Mouse (Mus musculus) myocyte (in vitro differentiated cells): ENCODE measurements at regions not wholly inside any gene's neighbourhood (a gene's known extent, or its start where the extent isn't known, plus 50 kb on each side); places are given as distances from the start of the nearest gene placed in this dataset.

Source experiments
- H3K27me3 ChIP-seq: one replicate; pipeline ENCODE4 v1.6.1; 2011; ENCODE audit not compliant: control insufficient read depth, insufficient read depth, insufficient read length
- H3K36me3 ChIP-seq: one replicate; pipeline ENCODE4 v1.6.1; 2011; ENCODE audit not compliant: control insufficient read depth, insufficient read depth
- H3K4me2 ChIP-seq: one replicate; pipeline ENCODE4 v1.6.1; 2011; ENCODE audit warnings: low read depth, control low read depth
- H3K4me3 ChIP-seq: one replicate; pipeline ENCODE4 v1.5.1; 2011; ENCODE audit warnings: mild to moderate bottlenecking, control low read depth, moderate library complexity
- H3K79me2 ChIP-seq: one replicate; pipeline ENCODE4 v1.6.1; 2011; ENCODE audit not compliant: control insufficient read depth, insufficient read depth
- H3ac ChIP-seq: one replicate; pipeline ENCODE4 v1.6.1; 2011; ENCODE audit not compliant: control insufficient read depth, insufficient read length
- CEBPB ChIP-seq: IDR thresholded peaks from 2 replicates; pipeline ENCODE4 v1.6.1; 2011; ENCODE audit warnings: mild to moderate bottlenecking, moderate library complexity; ENCODE audit not compliant: poor library complexity, insufficient read depth, severe bottlenecking
- E2F4 ChIP-seq: IDR thresholded peaks from one replicate; pipeline ENCODE4 v1.6.1; 2011; ENCODE audit warnings: mild to moderate bottlenecking, control low read depth, moderate library complexity; ENCODE audit not compliant: insufficient read depth
- MAX ChIP-seq: IDR thresholded peaks from one replicate; pipeline ENCODE4 v1.6.1; 2011; ENCODE audit warnings: low read depth, mild to moderate bottlenecking, control low read depth
- MYOD1 ChIP-seq, 3 experiments: IDR thresholded peaks; one replicate each; pipeline ENCODE4 v1.6.1; 2011; ENCODE audit warnings: control low read depth in 2 of 3, low read depth in 2 of 3, mild to moderate bottlenecking in 2 of 3, moderate library complexity in 1 of 3; ENCODE audit not compliant: insufficient read length in 2 of 3, control insufficient read depth in 1 of 3
- MYOG ChIP-seq, 3 experiments: IDR thresholded peaks; one replicate each; pipeline ENCODE4 v1.6.1; 2011; ENCODE audit warnings: control low read depth in 2 of 3, low read depth in 2 of 3, mild to moderate bottlenecking in 2 of 3; ENCODE audit not compliant: insufficient read length in 2 of 3, control insufficient read depth in 1 of 3, insufficient read depth in 1 of 3
- POLR2A ChIP-seq: IDR thresholded peaks from one replicate; pipeline ENCODE4 v1.6.1; 2011; ENCODE audit warnings: low read depth, mild to moderate bottlenecking, control low read depth, moderate library complexity; ENCODE audit not compliant: insufficient read length
- POLR2AphosphoS2 ChIP-seq: IDR thresholded peaks from one replicate; pipeline ENCODE4 v1.6.1; 2011; ENCODE audit warnings: low read depth, control low read depth; ENCODE audit not compliant: insufficient read length
- REST ChIP-seq: IDR thresholded peaks from one replicate; pipeline ENCODE4 v1.6.1; 2011; ENCODE audit warnings: mild to moderate bottlenecking, control low read depth, moderate library complexity; ENCODE audit not compliant: insufficient read depth, insufficient read length
- SRF ChIP-seq: IDR thresholded peaks from one replicate; pipeline ENCODE4 v1.6.1; 2011; ENCODE audit warnings: low read depth; ENCODE audit not compliant: control insufficient read depth, insufficient read length
- TCF12 ChIP-seq: IDR thresholded peaks from one replicate; pipeline ENCODE4 v1.6.1; 2011; ENCODE audit warnings: mild to moderate bottlenecking, control low read depth; ENCODE audit not compliant: poor library complexity, insufficient read depth, severe bottlenecking
- TCF3 ChIP-seq: IDR thresholded peaks from one replicate; pipeline ENCODE4 v1.6.1; 2011; ENCODE audit warnings: low read depth, control low read depth; ENCODE audit not compliant: insufficient read length
- USF1 ChIP-seq: IDR thresholded peaks from one replicate; pipeline ENCODE4 v1.6.1; 2011; ENCODE audit warnings: low read depth, mild to moderate bottlenecking, control low read depth, moderate library complexity

DNA sequence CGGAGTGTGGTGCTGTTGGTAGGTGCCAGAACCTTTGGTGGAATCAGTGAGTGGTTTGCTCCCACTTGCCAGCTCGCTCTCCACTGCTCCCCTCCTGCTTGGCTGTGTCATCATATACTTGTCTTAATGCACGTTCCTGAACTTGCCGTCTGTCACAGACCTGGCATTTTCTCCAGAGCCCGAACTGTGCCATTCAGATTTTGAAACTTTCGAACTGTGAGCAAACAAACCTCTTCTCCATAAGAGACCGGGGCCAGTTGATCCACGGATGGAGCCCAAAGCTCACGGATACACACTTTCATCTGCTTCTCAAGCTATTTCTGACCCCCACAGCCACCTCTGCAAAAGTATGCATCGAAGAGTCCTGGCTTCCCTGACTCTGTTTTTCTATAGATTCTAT is 141.0 kb upstream of the Rreb1 start:
- Histone ChIP-seq H3K4me3 (no peak overlapping the region), H3K79me2 (no peaks in the 10 kb centered on the region), H3ac (no peak overlapping the region), H3K36me3 (no peaks in the 10 kb centered on the region), H3K4me2 (no peak overlapping the region), H3K27me3 (no peaks in the 10 kb centered on the region)
- no peak for TF ChIP-seq TCF12
- TF ChIP-seq MYOD1 (IDR thresholded peaks at IDR 0.05; ENCODE audit: control insufficient read depth in 1 of 3, insufficient read length in 2 of 3, low read depth in 2 of 3) = no peak
- no peak for TF ChIP-seq USF1
- TF ChIP-seq MAX = no peak
- no peak for TF ChIP-seq SRF
- TF ChIP-seq TCF3 = no peak
- TF ChIP-seq E2F4 = no peak
- TF ChIP-seq POLR2A = no peak
- TF ChIP-seq MYOG (IDR thresholded peaks at IDR 0.05; ENCODE audit: control insufficient read depth in 1 of 3, insufficient read depth in 1 of 3, insufficient read length in 2 of 3, low read depth in 2 of 3) = no peak
- no peak for TF ChIP-seq CEBPB
- no peak for TF ChIP-seq POLR2AphosphoS2
- no peak for TF ChIP-seq REST

DNA sequence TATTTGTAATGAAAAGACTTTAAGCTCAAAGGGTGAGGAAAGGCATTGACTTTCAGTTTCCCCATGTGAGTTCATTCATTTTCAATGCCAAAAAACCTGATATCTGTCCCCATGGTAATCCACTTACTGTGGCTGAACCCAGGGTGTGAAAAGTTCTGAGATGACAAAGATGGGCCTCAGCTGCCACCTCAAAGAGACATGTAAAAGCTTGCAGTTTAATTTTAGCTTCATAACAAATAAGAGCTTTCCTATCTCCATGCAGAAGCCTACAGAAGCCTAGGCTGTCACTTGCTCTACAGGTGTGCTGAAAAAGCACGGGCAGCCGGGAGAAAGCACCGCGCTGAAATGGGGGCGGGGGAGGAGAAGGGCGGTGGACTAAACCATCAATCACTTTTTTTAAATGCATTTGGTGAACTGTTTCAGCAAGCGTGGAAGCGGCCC is 140.1 kb upstream of the Rreb1 start:
- Histone ChIP-seq H3ac (no peak overlapping the region), H3K27me3 (no peaks in the 10 kb centered on the region), H3K4me3 (no peak overlapping the region), H3K4me2 (no peak overlapping the region), H3K36me3 (no peaks in the 10 kb centered on the region), H3K79me2 (no peaks in the 10 kb centered on the region)
- TF ChIP-seq TCF3 = no peak
- TF ChIP-seq CEBPB = no peak
- TF ChIP-seq MYOG (IDR thresholded peaks at IDR 0.05; ENCODE audit: control insufficient read depth in 1 of 3, insufficient read depth in 1 of 3, insufficient read length in 2 of 3, low read depth in 2 of 3) = no peak
- no peak for TF ChIP-seq MAX
- TF ChIP-seq POLR2AphosphoS2 = no peak

DNA sequence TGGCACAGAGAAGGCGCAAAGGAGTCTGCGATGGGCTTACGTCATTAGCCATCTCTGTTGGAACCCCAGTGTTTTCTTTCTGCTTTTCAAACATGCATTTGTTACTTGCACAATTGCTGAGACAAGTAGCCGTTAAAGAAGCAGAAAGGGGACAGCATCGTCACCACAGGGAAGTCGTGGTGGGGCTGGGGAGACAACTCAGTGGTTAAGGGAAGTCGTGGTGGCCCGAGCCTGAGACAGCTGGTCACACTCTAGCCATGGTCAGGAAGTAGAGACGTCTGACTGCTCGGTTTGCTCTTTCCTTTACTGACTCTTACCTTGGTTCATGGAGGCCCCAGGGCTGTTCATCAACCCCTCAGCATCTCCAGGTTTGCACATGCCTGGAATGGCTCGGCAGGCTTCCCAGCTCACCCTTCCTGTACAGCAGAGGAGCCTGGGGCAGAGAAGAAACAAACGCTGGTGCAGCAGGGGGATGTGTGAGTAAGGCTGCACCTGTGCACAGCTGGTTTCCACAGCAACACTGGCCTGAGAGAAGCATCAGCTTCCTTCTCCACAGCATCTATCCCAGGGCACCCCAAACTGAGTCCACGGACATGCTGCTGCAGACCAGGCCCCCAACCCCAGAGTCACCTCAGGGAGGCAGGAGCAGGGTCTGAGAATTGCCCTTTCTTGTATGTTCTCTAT is 135.6 kb upstream of the Rreb1 start:
- no peak overlapping the region for H3K4me2 ChIP-seq
- H3K4me3 ChIP-seq = no peak overlapping the region
- no peaks in the 10 kb centered on the region for H3K27me3 ChIP-seq
- no peaks in the 10 kb centered on the region for H3K79me2 ChIP-seq
- H3K36me3 ChIP-seq = no peaks in the 10 kb centered on the region
- TF ChIP-seq MYOG (IDR thresholded peaks at IDR 0.05; ENCODE audit: control insufficient read depth in 1 of 3, insufficient read depth in 1 of 3, insufficient read length in 2 of 3, low read depth in 2 of 3) (no peak), MAX (no peak), MYOD1 (IDR thresholded peaks at IDR 0.05; ENCODE audit: control insufficient read depth in 1 of 3, insufficient read length in 2 of 3, low read depth in 2 of 3) (peak in 1 of 3 experiments; percentile 51), POLR2AphosphoS2 (no peak)
- no peak overlapping the region for H3ac ChIP-seq

DNA sequence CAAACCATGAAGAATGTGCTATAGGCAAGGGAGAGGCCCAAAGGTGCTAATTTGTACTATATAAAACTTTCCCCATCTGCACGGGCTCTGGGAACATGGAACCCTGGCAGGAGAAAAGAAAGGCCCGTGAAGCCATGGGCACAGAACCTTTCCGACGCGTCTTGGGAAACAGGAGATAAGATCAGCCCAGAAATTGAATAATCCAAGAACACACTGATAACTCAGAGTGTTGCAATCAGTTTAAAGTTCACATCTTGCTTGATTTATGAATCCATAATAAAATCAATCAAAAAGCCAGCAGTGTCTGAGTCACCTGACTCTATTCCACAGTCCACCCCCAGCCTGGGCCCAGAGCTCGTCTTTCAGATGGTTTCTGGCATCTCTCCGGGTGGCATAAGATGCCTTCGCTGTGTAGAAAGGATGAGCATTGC is 133.4 kb upstream of the Rreb1 start:
- H3K27me3 ChIP-seq = no peaks in the 10 kb centered on the region
- H3K4me2 ChIP-seq = no peak overlapping the region
- no peak overlapping the region for H3K4me3 ChIP-seq
- no peaks in the 10 kb centered on the region for H3K79me2 ChIP-seq
- no peak for TF ChIP-seq REST
- no peak for TF ChIP-seq MYOD1 (IDR thresholded peaks at IDR 0.05; ENCODE audit: control insufficient read depth in 1 of 3, insufficient read length in 2 of 3, low read depth in 2 of 3)
- no peak for TF ChIP-seq TCF12
- TF ChIP-seq POLR2A = no peak
- no peak for TF ChIP-seq E2F4
- no peak for TF ChIP-seq MAX
- TF ChIP-seq MYOG (IDR thresholded peaks at IDR 0.05; ENCODE audit: control insufficient read depth in 1 of 3, insufficient read depth in 1 of 3, insufficient read length in 2 of 3, low read depth in 2 of 3) = no peak
- no peak for TF ChIP-seq SRF
- no peak for TF ChIP-seq USF1
- TF ChIP-seq POLR2AphosphoS2 = no peak
- TF ChIP-seq TCF3 = no peak
- no peak for TF ChIP-seq CEBPB
- H3K36me3 ChIP-seq = no peaks in the 10 kb centered on the region
- no peak overlapping the region for H3ac ChIP-seq

DNA sequence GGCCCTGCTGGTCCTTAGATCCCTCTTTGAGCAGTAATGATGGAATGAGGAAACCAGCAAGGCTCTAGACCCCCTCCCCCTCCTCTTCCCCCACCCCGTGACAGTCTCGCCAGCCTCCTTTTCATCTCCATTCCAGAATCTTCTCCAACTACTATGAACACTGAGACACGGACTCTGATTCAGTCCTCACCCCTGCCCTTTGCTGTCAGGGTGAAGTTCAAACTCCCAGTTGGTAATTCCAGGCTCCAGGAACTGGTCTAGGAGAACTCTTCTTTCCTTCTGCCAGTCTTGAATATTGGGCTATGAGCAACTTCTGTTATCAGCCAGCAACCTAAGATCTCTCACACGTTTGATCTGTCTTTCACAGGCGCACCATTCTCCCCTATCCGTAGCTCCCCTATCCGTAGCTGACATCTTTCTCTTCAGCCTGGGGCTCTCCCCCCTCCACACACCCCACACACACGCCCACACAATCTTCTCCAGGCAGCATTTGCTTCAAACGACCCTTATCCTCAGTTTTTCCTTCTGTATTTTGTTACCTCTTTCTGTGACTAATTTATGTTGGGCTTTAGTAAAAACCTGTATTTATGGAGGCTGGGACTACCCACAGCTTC is 128.6 kb upstream of the Rreb1 start:
- H3K27me3 ChIP-seq = no peaks in the 10 kb centered on the region
- no peak overlapping the region for H3K4me2 ChIP-seq
- no peak overlapping the region for H3ac ChIP-seq
- TF ChIP-seq MYOG (IDR thresholded peaks at IDR 0.05; ENCODE audit: control insufficient read depth in 1 of 3, insufficient read depth in 1 of 3, insufficient read length in 2 of 3, low read depth in 2 of 3) (no peak), TCF12 (no peak), TCF3 (no peak), SRF (no peak), MAX (no peak), USF1 (no peak)
- H3K79me2 ChIP-seq = no peaks in the 10 kb centered on the region
- H3K36me3 ChIP-seq = no peaks in the 10 kb centered on the region
- no peak overlapping the region for H3K4me3 ChIP-seq
